Mouse (Mus musculus) cortical plate, adult 2 months (tissue): ENCODE measurements around the gene Olfr1394.

Source experiments
- CTCF ChIP-seq: fragments of 200-500 bp; IDR thresholded peaks from 2 replicates; pipeline ENCODE4 v1.5.1; 2011; ENCODE audit warnings: mild to moderate bottlenecking, control low read depth, low read length; ENCODE audit not compliant: insufficient read depth; ENCODE audit errors: extremely low read depth
- POLR2A ChIP-seq: fragments of 200-500 bp; IDR thresholded peaks from 2 replicates; pipeline ENCODE4 v1.6.1; 2011; ENCODE audit warnings: mild to moderate bottlenecking, low read length, control low read depth; ENCODE audit not compliant: insufficient read depth; ENCODE audit errors: extremely low read depth

- TF ChIP-seq POLR2A (no peak), CTCF (no peak)
Measured at GRCm38 (mm10) chr11:49202071-49202470, 47.9 kb downstream of the Olfr1394 start.
